Mouse (Mus musculus) CH12F3 (cell line): ENCODE results near the gene Gm10097.

Source experiments
- in situ Hi-C: fragments of 300-500 bp; cut with MboI; formaldehyde crosslinking; loops from 2 replicates; pipeline ENCODE4 v1.14.3; 2020; ENCODE audit warnings: low sequenced_read_pairs

Gm10097 gene

DNA sequence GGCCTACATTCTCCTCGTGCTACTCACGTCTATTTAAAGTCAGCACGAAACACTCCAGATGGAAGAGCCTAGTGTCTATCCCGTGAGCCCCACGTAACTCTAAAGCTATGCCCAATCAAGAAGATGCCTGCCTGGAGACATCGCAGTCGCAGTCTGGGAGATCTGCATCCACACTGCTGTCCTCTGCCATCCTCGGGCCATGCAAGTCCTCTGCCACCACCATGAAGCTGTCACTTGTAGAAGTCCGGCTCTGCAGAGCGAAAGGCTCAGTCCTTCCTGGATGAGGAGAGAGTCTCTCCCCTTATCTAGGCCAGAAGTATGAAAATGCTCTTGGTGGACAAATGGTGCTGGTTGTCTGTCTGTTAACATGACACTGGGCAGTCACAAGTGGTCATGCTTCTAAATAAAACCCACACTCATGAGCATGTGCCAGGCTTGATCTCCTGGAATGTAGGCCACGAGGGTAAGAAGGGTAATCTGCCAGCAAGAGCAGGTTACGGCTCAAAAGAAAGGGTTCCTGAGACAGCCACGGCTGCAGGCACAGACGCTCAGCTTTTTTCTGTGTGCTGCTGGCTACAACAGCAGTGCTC, at the start of gene Gm10097:
Gm10097 (plus strand) TSS at position 517 of the 590 bp plus-strand sequence.
- in situ Hi-C loops: no loop called here

- in situ Hi-C loops: no loop called here
These were observed 43.1 kb upstream of the Gm10097 start for GRCm38 (mm10) chr10:5025906-5026305.

- in situ Hi-C loops: no loop called here
These were observed 41.8 kb upstream of the Gm10097 start for GRCm38 (mm10) chr10:5027208-5027607.

DNA sequence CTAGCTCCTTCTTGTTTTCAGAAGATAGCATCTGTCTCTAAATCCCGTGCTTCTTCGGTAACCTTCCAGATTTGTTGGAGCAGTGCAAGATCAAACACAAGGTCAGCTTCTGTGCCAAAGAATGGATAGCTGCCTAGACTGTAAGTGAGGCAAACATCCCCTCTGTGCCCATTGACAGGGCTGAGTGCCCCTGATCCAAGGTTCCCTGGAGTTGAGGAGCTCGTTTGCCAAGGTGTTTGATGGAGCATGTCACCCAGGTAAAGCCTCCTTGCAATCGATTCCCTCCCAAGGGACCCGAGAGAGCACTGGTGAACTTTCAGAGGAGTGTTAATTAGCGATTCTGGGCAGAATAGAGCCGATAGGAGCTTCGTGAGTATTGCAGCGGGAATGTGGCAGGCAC, 40.7 kb upstream of the Gm10097 start:
- in situ Hi-C loops: no loop called here

DNA sequence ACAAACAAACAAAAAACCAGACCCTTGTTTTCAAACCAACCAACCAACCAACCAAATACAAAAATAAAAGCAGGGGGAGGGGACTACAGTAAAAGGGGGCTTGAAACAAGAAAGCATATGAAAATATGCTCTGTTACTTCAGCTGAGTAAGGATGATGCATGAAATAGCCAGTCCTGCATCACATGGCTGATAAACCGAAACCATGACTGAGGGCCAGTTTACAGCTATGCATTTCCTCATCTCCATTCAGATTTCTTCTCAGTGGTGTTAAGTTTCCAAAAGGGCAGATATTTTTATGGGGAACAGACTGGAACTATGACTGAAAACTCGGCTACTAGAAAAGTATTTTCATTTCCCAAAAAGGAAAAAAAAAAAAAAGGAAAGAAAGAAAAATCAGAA, 39.8 kb upstream of the Gm10097 start:
- in situ Hi-C loops: no loop called here

DNA sequence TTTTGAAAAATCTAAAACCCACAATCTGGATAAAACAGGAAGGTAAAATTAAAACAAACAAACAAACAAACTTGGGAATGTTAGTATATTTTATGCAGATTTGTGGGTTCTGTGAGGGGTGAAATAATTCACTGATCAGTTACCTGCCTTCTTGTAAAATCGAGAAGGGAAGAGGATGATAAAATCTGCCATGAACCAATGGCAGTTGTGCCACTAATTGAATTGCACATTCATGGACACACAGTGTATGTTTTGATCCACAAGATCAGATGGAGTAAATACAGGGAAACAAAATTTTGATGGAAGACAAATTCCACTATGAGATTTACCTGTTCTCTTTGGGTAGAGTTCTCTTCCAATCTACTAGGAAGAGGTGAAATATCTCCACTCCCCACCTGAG, 39.1 kb upstream of the Gm10097 start:
- in situ Hi-C loops: no loop called here

- in situ Hi-C loops: no loop called here
These were observed 36.6 kb upstream of the Gm10097 start for GRCm38 (mm10) chr10:5032192-5033048.

GRCm38 (mm10) chr10:5041254-5041653, 27.7 kb upstream of the Gm10097 start:
- in situ Hi-C loops: no loop called here

- in situ Hi-C loops: no loop called here
These were observed 24.5 kb upstream of the Gm10097 start for GRCm38 (mm10) chr10:5044481-5044880.

DNA sequence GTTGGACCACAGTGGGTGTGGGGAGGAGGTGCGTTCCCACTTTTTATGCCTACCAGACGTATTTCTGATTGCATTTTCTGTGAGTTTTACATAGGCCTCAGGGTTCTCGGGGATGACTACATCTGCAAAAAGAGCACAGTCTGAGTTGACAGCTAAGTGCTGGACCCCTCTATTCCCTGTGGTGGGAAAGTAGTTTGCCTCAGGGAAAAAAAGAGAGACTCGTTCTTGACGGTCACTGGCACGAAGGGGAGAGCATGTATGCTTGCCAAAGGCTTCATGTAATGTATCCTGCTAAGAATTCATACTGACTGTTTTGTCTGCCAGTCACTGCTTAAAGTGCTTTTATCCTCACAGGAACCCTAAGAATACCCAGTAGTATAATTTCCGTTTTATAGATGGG, 23.8 kb upstream of the Gm10097 start:
- in situ Hi-C loops: no loop called here

DNA sequence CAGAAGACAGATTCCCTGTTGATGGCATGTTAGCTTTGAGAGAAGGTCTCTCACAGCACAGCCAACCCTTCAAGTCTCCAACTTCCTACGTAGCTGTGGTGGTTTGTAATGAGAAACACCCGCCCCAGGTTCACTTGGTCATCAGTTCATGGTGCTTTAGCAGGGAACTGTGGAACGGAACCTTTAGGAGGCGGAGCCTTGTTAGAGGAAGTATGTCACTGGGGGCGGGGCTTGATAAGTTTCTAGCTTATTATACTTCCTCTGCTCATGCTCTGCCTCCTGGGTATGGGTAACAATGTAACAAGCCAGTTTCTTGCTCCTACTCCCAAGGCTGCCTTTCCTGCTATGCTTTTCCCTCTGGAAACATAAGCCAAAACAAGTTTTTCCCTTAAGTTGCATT, 23.3 kb upstream of the Gm10097 start:
- in situ Hi-C loops: no loop called here

GRCm38 (mm10) chr10:5056243-5056735, 12.7 kb upstream of the Gm10097 start:
- in situ Hi-C loops: no loop called here

GRCm38 (mm10) chr10:5056940-5057339, 12.1 kb upstream of the Gm10097 start:
- in situ Hi-C loops: no loop called here

DNA sequence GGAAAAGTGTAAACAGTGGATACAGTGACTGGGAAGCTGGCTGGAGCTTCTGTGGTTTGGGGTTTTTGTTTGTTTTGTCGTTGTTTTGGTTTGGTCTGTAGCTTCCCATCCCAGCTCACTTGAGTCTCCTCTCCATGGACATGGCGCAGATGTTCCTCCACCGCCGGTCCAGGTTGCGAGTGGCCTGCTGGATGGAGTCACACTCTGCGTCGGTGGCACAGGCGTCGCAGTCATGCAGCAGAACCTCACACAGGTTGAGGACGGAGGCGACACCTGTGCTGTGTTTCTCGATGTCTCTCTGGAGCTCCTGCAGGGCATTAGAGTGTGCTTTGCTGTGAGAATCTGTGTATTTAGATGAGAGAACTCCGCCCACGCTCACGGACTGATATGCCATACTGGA, 11.3 kb upstream of the Gm10097 start:
- in situ Hi-C loops: no loop called here

- in situ Hi-C loops: no loop called here
These were observed 10.1 kb upstream of the Gm10097 start for GRCm38 (mm10) chr10:5058876-5059275.

- in situ Hi-C loops: no loop called here
These were observed 9.0 kb upstream of the Gm10097 start for GRCm38 (mm10) chr10:5059983-5060382.

DNA sequence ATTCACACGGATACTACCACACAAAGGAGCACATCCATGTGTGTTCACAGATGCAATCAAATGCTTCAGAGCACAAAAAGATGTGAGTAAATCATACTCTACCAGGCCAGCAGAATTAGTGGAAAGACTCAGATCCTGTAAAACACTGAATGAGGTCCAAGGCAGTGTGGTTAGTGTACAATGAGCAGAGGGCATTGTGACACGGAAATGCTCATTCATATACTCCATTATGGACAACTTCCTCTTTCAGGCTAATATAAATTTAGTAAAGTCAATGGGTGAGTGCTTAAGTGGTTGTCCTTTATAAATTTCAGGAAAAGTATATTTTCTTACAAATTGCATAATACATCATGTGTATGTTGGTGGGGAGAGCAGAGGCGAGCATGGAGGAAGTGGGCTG, 1.9 kb upstream of the Gm10097 start:
- in situ Hi-C loops: no loop called here

- in situ Hi-C loops: no loop called here
These were observed 1.4 kb downstream of the Gm10097 start for GRCm38 (mm10) chr10:5070168-5070940.

DNA sequence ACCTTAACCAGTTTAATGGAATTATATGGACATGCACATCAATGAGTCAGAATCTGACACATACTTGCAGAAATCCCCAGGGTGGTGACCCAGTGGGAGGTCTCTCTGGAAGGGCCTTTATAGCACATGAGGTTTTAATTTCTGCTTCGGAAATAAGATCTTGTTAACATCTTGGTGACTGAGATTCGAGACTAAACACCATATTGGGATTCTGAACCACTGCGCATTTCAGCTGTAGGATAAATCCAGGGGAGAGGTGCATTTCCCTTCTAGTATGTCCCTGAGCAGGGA, 1.9 kb downstream of the Gm10097 start:
- in situ Hi-C loops: no loop called here

DNA sequence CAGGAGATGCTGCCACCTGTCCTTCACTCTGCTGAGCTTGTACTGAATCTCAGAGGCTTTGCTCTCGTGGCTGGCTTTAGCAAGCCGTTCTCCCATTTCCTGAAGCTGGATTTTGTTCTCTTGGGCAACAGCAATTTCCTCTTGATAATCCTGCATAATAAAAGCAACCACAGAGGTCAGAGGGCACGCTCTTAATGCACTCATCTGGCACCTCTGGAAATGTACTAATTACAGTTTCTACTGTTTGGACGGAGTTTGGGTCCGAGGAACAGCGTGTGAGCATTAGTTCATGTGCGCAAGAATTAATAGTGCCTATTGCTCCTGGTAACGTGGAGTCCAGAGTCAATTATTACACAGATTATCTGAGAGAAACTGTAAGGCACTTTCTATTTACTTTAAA, 3.1 kb downstream of the Gm10097 start:
- in situ Hi-C loops: no loop called here

DNA sequence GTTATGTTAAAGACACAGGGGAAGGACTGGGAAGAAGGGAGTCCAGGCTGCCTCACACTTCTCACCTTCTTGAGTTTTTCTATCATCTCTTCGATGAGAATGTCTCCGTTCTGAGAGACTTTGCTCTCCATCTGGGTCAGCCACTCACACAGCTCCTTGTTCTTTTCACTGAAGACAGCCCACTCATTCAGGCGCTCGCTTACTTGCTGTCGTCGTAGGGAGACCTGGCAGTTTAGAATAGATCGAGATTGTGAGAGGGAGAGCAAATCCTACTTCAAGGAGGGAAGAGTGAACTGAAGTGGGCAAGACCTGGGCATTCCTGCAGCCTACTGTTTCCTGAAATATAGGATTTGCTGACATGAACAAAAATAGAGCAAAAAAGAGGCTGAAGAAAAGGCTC, 6.7 kb downstream of the Gm10097 start:
- in situ Hi-C loops: no loop called here

GRCm38 (mm10) chr10:5079945-5080468, 11.0 kb downstream of the Gm10097 start:
- in situ Hi-C loops: no loop called here
